Mouse (Mus musculus): Measurements from ENCODE around the gene Tmem97.

GRCm38 (mm10) chr11:78574975-78575374 is 24.4 kb upstream of the Tmem97 start:
- TF ChIP-seq POLR2AphosphoS2 (IDR thresholded peaks at IDR 0.05; ENCODE audit: low read length) (no peak), HCFC1 (IDR thresholded peaks at IDR 0.05; ENCODE audit: low read depth, low read length) (no peak), ZC3H11A (IDR thresholded peaks at IDR 0.05; ENCODE audit: low read depth, low read length) (no peak), CTCF (IDR thresholded peaks at IDR 0.05 in 2 of 3, conservative IDR thresholded peaks at IDR 0.05 in 1 of 3; ENCODE audit: control insufficient read depth in 1 of 3, insufficient read depth in 1 of 3, low read depth in 2 of 3, low read length in 3 of 3, poor library complexity in 1 of 3, severe bottlenecking in 1 of 3) (no peak), GATA1 (IDR thresholded peaks at IDR 0.05; ENCODE audit: low read depth, low read length) (0 out of 2 replicates have a peak, but pooled peaks have one; percentile 28), UBTF (IDR thresholded peaks at IDR 0.05; ENCODE audit: borderline replicate concordance, insufficient read depth, low read depth, low read length) (no peak), MYC (IDR thresholded peaks at IDR 0.05; ENCODE audit: low read depth, low read length) (no peak), POLR2A (IDR thresholded peaks at IDR 0.05; ENCODE audit: control insufficient read depth in 1 of 2, insufficient read depth in 1 of 2, low read depth in 1 of 2, low read length in 2 of 2, poor library complexity in 1 of 2) (no peak)

Data from MEL (cell line).